Mouse (Mus musculus) C2C12 (cell line): ENCODE measurements at regions not wholly inside any gene's neighbourhood (a gene's known extent, or its start where the extent isn't known, plus 50 kb on each side); places are given as distances from the start of the nearest gene placed in this dataset.

Experiments used
- H3K27me3 ChIP-seq: one replicate; pipeline ENCODE4 v1.6.1; 2011; ENCODE audit not compliant: control insufficient read depth, insufficient read depth, insufficient read length
- H3K36me3 ChIP-seq: one replicate; pipeline ENCODE4 v1.6.1; 2011; ENCODE audit not compliant: control insufficient read depth, insufficient read depth
- H3K4me3 ChIP-seq: one replicate; pipeline ENCODE4 v1.5.1; 2011; ENCODE audit warnings: mild to moderate bottlenecking, control low read depth; ENCODE audit not compliant: poor library complexity, insufficient read depth, severe bottlenecking
- H3K79me2 ChIP-seq: one replicate; pipeline ENCODE4 v1.6.1; 2011; ENCODE audit not compliant: control insufficient read depth, insufficient read depth
- H3K79me3 ChIP-seq: one replicate; pipeline ENCODE4 v1.6.1; 2011; ENCODE audit warnings: low read depth, control low read depth
- H3ac ChIP-seq: one replicate; pipeline ENCODE3; 2011; ENCODE audit warnings: low read depth; ENCODE audit not compliant: control insufficient read depth, insufficient read length
- CEBPB ChIP-seq: IDR thresholded peaks from one replicate; pipeline ENCODE4 v1.6.1; 2011; ENCODE audit warnings: low read depth, mild to moderate bottlenecking, control low read depth, moderate library complexity
- CTCF ChIP-seq: IDR thresholded peaks from one replicate; pipeline ENCODE4 v1.5.1; 2011; ENCODE audit not compliant: control insufficient read depth, insufficient read depth, insufficient read length
- FOSL1 ChIP-seq: IDR thresholded peaks from one replicate; pipeline ENCODE4 v1.8.0; 2011; ENCODE audit warnings: mild to moderate bottlenecking, low read length; ENCODE audit not compliant: poor library complexity, insufficient read depth, severe bottlenecking
- MAX ChIP-seq: IDR thresholded peaks from one replicate; pipeline ENCODE4 v1.6.1; 2011; ENCODE audit warnings: mild to moderate bottlenecking, control low read depth
- MYOD1 ChIP-seq: IDR thresholded peaks from one replicate; pipeline ENCODE4 v1.6.1; 2011; ENCODE audit warnings: low read depth; ENCODE audit not compliant: control insufficient read depth, insufficient read length
- MYOG ChIP-seq: IDR thresholded peaks from one replicate; pipeline ENCODE4 v1.6.1; 2011; ENCODE audit not compliant: control insufficient read depth, insufficient read length; ENCODE audit errors: extremely low read depth
- USF1 ChIP-seq: IDR thresholded peaks from one replicate; pipeline ENCODE4 v1.6.1; 2011; ENCODE audit warnings: low read depth, mild to moderate bottlenecking, control low read depth, moderate library complexity

DNA sequence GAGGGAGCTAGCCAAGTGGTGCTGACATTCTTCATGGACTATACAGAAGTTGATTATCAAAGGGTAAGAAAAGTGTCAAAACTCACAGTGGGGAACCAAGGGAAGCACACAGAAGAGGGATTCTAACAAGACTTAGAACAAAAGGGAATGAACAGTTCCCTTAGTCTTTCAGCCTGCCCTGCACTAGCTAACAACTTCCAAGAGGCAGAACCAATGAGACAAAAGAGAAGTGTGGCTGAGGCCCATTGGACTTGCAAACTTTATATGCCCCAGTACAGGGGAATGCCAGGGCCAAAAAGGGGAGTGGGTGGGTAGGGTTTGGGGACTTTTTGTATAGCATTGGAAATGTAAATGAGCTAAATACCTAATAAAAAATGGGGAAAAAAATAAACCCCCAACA, 139.0 kb upstream of the Vegfc start:
- no peaks in the 10 kb centered on the region for H3K79me3 ChIP-seq
- TF ChIP-seq FOSL1, result no peak
- no peak for TF ChIP-seq MAX
- TF ChIP-seq MYOD1, result no peak
- TF ChIP-seq CTCF, result no peak
- no peak for TF ChIP-seq CEBPB
- no peak for TF ChIP-seq USF1
- no peak for TF ChIP-seq MYOG
- H3K79me2 ChIP-seq, result no peaks in the 10 kb centered on the region
- H3K4me3 ChIP-seq, result no peak overlapping the region
- H3K27me3 ChIP-seq, result no peaks in the 10 kb centered on the region
- no peak overlapping the region for H3ac ChIP-seq
- H3K36me3 ChIP-seq, result no peaks in the 10 kb centered on the region

DNA sequence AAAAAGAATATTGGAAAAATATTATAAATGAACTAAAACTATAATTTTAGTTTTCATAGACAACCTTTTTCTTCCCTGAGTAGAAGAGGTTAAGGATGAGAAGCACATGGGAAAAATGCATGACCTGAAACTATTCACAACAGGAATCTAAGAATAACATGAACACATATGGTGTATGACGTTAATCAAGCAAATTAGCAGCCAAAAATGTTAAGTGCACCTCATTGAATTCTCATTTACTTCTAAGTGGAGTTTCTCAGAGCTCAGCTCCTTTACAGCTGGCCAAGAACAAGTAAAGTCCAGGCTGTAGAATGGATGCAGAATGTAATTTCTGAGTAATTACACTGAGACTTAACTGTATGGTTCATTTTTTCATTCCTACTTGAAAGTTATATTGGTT, 137.9 kb upstream of the Vegfc start:
- TF ChIP-seq CEBPB (no peak), CTCF (no peak), MYOD1 (no peak), MAX (no peak), FOSL1 (no peak), MYOG (no peak), USF1 (no peak)
- Histone ChIP-seq H3K79me3 (no peaks in the 10 kb centered on the region), H3K36me3 (no peaks in the 10 kb centered on the region), H3K4me3 (no peak overlapping the region), H3K27me3 (no peaks in the 10 kb centered on the region), H3ac (no peak overlapping the region), H3K79me2 (no peaks in the 10 kb centered on the region)

DNA sequence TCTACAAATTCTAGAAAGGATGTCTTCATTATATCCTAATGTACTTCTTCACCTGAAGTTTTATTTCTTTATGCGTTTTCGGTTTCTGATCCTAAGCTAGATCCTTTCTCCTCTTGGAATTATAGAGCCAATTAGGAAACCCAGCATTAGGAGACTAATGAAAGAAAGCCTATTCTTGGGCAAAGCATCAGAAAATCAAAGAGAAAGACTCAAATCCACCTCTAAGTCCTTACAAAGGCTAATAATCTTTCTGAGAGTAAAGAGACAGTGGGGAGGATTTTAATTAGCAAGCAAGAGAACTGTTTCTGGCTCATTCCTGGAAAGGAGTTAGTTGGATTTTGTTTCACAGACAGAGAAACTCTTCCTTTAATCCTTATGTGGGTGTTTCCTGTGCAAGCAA, 136.3 kb upstream of the Vegfc start:
- no peak overlapping the region for H3ac ChIP-seq
- no peaks in the 10 kb centered on the region for H3K79me3 ChIP-seq
- no peaks in the 10 kb centered on the region for H3K79me2 ChIP-seq
- no peaks in the 10 kb centered on the region for H3K27me3 ChIP-seq
- no peak overlapping the region for H3K4me3 ChIP-seq
- no peaks in the 10 kb centered on the region for H3K36me3 ChIP-seq
- no peak for TF ChIP-seq FOSL1
- TF ChIP-seq CEBPB, result no peak
- TF ChIP-seq CTCF, result no peak
- no peak for TF ChIP-seq MYOG
- TF ChIP-seq MAX, result no peak
- TF ChIP-seq MYOD1, result no peak
- no peak for TF ChIP-seq USF1

DNA sequence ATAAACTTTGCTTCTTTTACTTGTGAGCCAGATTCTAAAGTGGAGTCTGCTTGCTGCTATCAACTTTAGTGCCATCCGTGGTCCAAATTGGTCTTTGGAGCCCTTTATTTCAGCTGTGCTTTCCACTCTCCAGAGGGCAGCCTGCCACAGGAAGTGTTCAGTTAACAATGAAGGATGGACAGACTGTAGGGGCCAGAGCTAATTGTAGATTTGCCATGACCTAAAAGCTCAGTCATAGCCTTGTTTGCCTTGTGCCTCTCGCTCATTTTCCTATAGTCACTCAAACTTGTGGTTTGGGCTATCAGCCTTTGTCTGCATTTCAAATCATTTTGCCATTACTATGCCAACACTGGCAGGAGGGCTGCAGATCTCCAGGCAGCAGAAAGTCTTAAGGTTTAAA, 131.8 kb upstream of the Vegfc start:
- H3K79me3 ChIP-seq, result no peaks in the 10 kb centered on the region
- no peaks in the 10 kb centered on the region for H3K36me3 ChIP-seq
- H3K4me3 ChIP-seq, result no peak overlapping the region
- no peaks in the 10 kb centered on the region for H3K79me2 ChIP-seq
- no peak for TF ChIP-seq MYOG
- TF ChIP-seq FOSL1, result no peak
- TF ChIP-seq CEBPB, result no peak
- no peak for TF ChIP-seq MAX
- no peak for TF ChIP-seq USF1
- TF ChIP-seq MYOD1, result no peak
- TF ChIP-seq CTCF, result no peak
- no peak overlapping the region for H3ac ChIP-seq
- H3K27me3 ChIP-seq, result no peaks in the 10 kb centered on the region

DNA sequence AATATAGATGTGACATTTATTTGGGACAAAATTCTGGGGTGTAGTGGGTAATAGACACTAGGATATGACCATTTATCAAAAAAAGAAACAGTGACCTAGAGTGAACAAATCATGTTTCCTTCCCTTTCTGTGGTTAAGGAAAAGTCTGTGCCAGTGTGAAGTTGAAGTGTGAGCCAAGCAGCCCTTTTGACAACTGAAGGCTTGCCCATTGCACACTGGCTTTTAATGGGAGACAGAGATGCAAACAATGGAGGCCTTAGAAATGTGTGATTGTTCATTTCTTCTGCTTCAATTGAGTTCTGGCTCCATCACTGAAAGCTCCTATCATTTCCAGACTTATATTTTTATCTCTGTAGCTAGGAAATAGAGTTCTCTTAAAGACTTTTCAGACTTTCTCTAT, 130.0 kb upstream of the Vegfc start:
- no peak overlapping the region for H3K4me3 ChIP-seq
- no peaks in the 10 kb centered on the region for H3K79me3 ChIP-seq
- no peak overlapping the region for H3ac ChIP-seq
- H3K36me3 ChIP-seq, result no peaks in the 10 kb centered on the region
- no peaks in the 10 kb centered on the region for H3K79me2 ChIP-seq
- H3K27me3 ChIP-seq, result no peaks in the 10 kb centered on the region
- TF ChIP-seq CTCF (no peak), FOSL1 (no peak), MAX (no peak), MYOD1 (no peak), USF1 (no peak), CEBPB (no peak), MYOG (no peak)

DNA sequence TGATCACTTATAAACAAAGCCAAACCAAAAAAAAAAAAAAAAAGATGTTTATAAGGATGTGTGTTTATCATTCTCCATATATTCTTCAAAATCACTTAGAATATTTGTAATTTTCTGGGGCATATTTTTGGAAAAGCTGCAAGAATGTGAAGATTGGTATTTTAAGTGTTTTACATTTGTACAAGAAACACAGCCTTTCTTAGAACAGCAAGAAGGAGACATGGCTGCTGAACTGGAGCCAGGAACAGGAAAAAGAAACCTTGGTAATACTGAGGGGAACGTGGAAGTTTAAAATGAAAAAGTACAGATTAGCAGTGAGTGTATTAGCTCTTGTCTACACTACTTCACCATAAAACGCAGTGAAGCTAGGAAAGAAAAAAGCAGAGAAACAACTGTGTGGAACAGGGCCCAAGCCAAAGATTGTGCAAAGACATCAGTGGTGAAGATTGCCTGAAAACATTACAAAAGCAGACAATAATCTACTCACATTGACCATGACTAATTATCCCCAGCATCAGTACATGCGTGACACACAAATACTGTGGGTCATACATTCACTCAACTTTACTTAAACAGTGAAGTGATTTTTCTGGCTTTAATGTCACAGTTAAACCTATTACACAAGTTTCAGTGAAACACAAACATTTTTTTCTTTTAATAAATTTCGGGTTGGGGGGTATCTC, 122.8 kb upstream of the Vegfc start:
- Histone ChIP-seq H3K36me3 (no peaks in the 10 kb centered on the region), H3K27me3 (no peaks in the 10 kb centered on the region), H3ac (no peak overlapping the region), H3K4me3 (no peak overlapping the region), H3K79me2 (no peaks in the 10 kb centered on the region), H3K79me3 (no peaks in the 10 kb centered on the region)
- TF ChIP-seq MAX (no peak), MYOD1 (no peak), FOSL1 (no peak), MYOG (no peak), USF1 (no peak), CTCF (no peak), CEBPB (no peak)
